Mouse (Mus musculus) forebrain, postnatal 0 days (tissue): ENCODE results near the gene Phactr4. TPM values are rescaled to one million over a fixed set of nuclear protein-coding genes. Genes with fewer than 3 reads are reported as not detected.

Source experiments
- ATAC-seq: fragments of 200-750 bp; cut with Nextera tagmentation; 2 replicates; pipeline ENCODE4 v1.8.0; 2017; ENCODE audit warnings: mild to moderate bottlenecking, moderate library complexity
- DNase-seq: peaks from one replicate; pipeline ENCODE4 v3.0.0-alpha.2; 2015
- H3K27ac ChIP-seq: fragments of 300-500 bp; sonication (generic); 2 replicates; pipeline ENCODE4 v1.5.1; 2014; ENCODE audit warnings: low read depth, mild to moderate bottlenecking, antibody characterized with exemption, low read length, moderate library complexity, mixed read lengths
- H3K27me3 ChIP-seq: fragments of 300-500 bp; sonication (generic); 2 replicates; pipeline ENCODE4 v1.6.1; 2014; ENCODE audit warnings: mild to moderate bottlenecking, low read length, mixed read lengths; ENCODE audit not compliant: insufficient read depth
- H3K36me3 ChIP-seq: fragments of 300-500 bp; sonication (generic); 2 replicates; pipeline ENCODE4 v1.6.1; 2014; ENCODE audit warnings: mild to moderate bottlenecking, moderate library complexity; ENCODE audit not compliant: insufficient read depth
- H3K4me1 ChIP-seq: fragments of 300-500 bp; sonication (generic); 2 replicates; pipeline ENCODE4 v1.6.1; 2014; ENCODE audit warnings: antibody characterized with exemption; ENCODE audit not compliant: insufficient read depth
- H3K4me2 ChIP-seq: fragments of 300-500 bp; sonication (generic); 2 replicates; pipeline ENCODE4 v1.6.1; 2014; ENCODE audit warnings: low read depth, mild to moderate bottlenecking, moderate library complexity
- H3K4me3 ChIP-seq: fragments of 300-500 bp; sonication (generic); 2 replicates; pipeline ENCODE4 v1.5.1; 2014; ENCODE audit warnings: low read depth, low read length, mixed read lengths
- H3K9ac ChIP-seq: fragments of 300-500 bp; sonication (generic); 2 replicates; pipeline ENCODE4 v1.6.1; 2014; ENCODE audit warnings: mild to moderate bottlenecking
- H3K9me3 ChIP-seq: fragments of 300-500 bp; sonication (generic); 2 replicates; pipeline ENCODE4 v1.6.1; 2016; ENCODE audit warnings: low read length
- CTCF ChIP-seq: sonication (generic); IDR thresholded peaks from 2 replicates; pipeline ENCODE4 v1.5.1; 2016; ENCODE audit warnings: antibody characterized with exemption, control low read depth, low read depth
- WGBS: fragments of 180-500 bp; shearing (Covaris S2); extraction: QIAGEN DNeasy Blood & Tissue Kit; methylation state at CpG from one replicate; pipeline ENCODE4 v1.1.7; 2014; 5-methylcytosine and 5-hydroxymethylcytosine counted together
- polyA plus RNA-seq: library from polyadenylated mRNA; unstranded; fragments of >200 nt; fragmentation: Nextera tagmentation; extraction: Ambion mirVana; gene quantifications from 2 replicates; pipeline ENCODE4 v1.2.1, GENCODE M21; 2015
- total RNA-seq: library from RNA; depleted of rRNA; stranded (reverse); fragments of >200 nt; gene quantifications from 2 replicates; pipeline ENCODE4 v1.2.3, GENCODE M21; 2014

Gene Phactr4
- total and polyA plus RNA-seq, 2 experiments from 2014 or later, result 3.2 to 4.9 TPM

DNA sequence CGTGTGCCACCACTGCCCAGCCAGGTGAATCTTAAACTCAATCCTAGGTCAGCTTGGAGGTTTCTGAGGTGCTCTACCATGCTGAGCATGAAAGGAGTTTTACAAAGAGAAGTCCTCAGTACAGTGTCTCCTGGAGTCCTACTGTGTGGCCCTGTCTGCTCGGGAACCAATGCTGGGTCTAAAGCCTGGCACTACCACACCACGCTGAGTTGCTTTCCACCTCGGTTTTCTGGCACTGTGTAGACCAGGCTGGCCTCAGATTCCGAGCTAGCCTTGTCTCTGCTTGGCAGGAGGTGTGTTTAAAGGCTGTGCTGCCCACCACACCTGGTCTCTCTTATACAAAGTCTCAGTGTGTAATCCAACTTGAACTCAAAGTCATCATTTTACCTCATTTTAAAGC, 109.7 kb downstream of the Phactr4 start:
- TF ChIP-seq CTCF, result no peak
- no peaks in the 10 kb centered on the region for H3K27me3 ChIP-seq
- ATAC-seq (no peak), DNase-seq (no peak)
- H3K36me3 ChIP-seq, result peaks cover 48% of the 10 kb centered on the region
- no peaks in the 10 kb centered on the region for H3K9me3 ChIP-seq
- WGBS, result 88% methylated on average over 5 of the region's 5 CpGs
- H3K27ac ChIP-seq, result no peak overlapping the region
- H3K9ac ChIP-seq, result no peak overlapping the region
- H3K4me2 ChIP-seq, result no peak overlapping the region
- peaks cover 12% of the 10 kb centered on the region; the same call in 1 of the 2 replicates for H3K4me1 ChIP-seq
- no peak overlapping the region for H3K4me3 ChIP-seq

DNA sequence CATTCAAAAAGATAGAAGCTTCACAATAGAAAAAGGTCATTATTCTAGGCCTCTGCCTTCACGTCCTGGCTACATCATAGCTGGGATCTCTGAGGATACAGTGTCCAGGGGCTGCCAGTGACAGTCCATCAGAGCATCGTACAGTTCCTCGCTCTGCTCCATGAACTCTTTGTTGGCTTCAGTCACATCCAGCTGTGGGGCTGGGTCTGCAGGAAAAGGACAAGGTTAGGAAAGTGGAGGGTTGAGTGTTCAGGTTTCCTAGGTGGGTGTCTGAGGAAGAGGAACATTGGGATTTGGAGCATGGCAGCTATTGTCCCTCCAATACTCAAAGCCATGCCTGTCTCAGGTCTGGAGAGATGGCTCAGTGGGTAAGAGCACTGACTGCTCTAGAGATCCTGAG, 110.5 kb downstream of the Phactr4 start:
- no peak for ATAC-seq
- H3K9me3 ChIP-seq, result no peaks in the 10 kb centered on the region
- peaks cover 46% of the 10 kb centered on the region for H3K36me3 ChIP-seq
- TF ChIP-seq CTCF, result no peak
- no peaks in the 10 kb centered on the region for H3K27me3 ChIP-seq
- H3K4me2 ChIP-seq, result no peak overlapping the region
- 64% methylated on average over 3 of the region's 3 CpGs for WGBS
- DNase-seq, result no peak
- no peak overlapping the region for H3K4me3 ChIP-seq
- H3K9ac ChIP-seq, result no peak overlapping the region
- H3K4me1 ChIP-seq, result peaks cover 12% of the 10 kb centered on the region; the same call in 1 of the 2 replicates
- H3K27ac ChIP-seq, result no peak overlapping the region

DNA sequence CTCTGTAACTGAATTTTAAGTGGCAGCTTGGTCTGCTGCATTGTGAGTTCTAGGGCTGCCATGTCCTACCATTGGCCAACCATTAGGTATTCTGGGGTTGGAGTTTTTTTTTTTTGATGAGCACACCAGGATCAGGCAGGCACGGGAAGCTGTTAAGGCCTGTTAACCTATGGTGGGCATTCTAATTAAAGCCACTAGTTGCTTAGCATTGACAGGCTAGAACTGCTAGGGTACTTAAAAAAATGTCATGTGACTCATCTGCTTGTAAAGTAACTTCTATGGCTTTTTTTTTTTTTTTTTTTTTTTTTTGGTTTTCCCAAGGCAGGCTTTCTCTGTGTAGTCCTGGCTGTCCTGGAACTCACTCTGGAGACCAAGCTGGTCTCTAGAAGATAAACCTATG, 111.1 kb downstream of the Phactr4 start:
- Histone ChIP-seq H3K4me1 (peaks cover 12% of the 10 kb centered on the region; the same call in 1 of the 2 replicates), H3K4me2 (no peak overlapping the region), H3K36me3 (peaks cover 40% of the 10 kb centered on the region), H3K27ac (no peak overlapping the region), H3K9me3 (no peaks in the 10 kb centered on the region), H3K27me3 (no peaks in the 10 kb centered on the region), H3K9ac (no peak overlapping the region), H3K4me3 (no peak overlapping the region)
- 26% methylated on average over 1 of the region's 1 CpGs for WGBS
- ATAC-seq (no peak), DNase-seq (no peak)
- no peak for TF ChIP-seq CTCF

DNA sequence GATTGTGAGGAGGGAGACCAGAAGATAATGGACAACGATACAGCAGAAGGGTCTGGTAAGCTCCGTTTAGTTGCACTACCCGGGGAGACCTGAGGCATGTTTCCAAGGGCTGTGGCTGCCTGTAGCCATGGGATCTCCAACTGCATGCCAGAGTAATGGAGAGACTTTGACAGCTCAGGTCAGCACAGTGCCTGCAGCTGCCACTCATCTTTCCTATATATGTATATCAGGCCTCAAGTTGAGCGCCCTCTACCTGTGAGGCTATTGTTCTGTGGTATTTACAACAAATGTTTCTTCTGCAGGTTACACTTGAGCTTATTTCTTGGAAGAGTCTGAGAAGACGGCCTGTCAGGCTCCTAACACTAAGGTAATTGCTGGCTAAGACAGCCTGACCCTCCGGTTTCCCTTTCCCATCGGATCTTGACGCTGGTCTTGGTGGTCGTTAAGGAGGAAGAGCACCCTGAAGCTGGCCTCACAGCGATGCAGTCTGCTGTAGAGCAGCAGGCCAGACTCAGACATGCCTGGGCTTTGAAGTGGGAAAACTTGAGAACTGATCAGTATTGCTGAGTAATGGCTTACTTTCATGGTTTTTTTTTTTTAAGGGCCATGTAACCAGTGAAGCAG, 112.3 kb downstream of the Phactr4 start:
- Histone ChIP-seq H3K4me2 (peak overlapping the region; percentile 81), H3K9me3 (no peaks in the 10 kb centered on the region), H3K4me3 (peak overlapping the region; percentile 76), H3K27me3 (no peaks in the 10 kb centered on the region), H3K4me1 (peaks cover 12% of the 10 kb centered on the region; the same call in 1 of the 2 replicates), H3K27ac (peak overlapping the region; percentile 97), H3K36me3 (peaks cover 32% of the 10 kb centered on the region), H3K9ac (peak overlapping the region; percentile 97)
- no peak for ATAC-seq
- TF ChIP-seq CTCF, result peak; percentile 61
- no peak for DNase-seq
- 29% methylated on average over 10 of the region's 10 CpGs for WGBS

DNA sequence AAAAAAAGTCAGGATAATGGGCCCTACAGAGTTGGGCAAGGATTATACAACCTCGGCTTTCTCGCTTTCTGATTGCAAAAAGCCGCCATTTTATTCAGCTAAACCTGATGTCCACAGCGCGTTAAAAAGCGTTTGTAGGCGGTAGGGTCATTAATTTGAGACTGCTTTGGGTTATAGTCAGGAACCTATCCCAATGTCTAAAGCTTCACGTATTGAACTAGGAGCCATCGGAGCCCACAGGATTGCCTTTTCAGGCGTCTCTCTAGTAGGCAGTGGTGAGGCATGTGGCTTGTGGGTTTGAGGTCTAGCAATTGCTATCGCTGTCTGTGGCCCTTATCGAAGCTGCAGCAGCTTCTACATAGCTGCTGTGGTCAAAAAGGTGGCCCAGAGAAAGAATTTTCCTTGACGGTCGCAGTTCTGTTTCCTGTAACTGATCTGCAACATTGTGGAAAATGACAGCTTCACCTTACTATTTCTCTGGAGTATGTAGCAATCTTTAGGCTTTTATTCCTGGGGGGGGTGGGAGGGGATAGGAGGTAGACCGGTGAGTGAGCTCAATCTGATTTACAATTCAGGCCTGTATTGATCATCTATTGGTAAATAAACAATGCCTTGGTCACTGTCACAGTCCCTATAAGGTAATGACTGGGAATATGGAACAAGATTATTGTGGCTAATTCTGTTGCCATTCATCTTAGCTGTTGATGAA, 113.0 kb downstream of the Phactr4 start:
- ATAC-seq, result peak; percentile 32; the same call in 1 of the 2 replicates

DNA sequence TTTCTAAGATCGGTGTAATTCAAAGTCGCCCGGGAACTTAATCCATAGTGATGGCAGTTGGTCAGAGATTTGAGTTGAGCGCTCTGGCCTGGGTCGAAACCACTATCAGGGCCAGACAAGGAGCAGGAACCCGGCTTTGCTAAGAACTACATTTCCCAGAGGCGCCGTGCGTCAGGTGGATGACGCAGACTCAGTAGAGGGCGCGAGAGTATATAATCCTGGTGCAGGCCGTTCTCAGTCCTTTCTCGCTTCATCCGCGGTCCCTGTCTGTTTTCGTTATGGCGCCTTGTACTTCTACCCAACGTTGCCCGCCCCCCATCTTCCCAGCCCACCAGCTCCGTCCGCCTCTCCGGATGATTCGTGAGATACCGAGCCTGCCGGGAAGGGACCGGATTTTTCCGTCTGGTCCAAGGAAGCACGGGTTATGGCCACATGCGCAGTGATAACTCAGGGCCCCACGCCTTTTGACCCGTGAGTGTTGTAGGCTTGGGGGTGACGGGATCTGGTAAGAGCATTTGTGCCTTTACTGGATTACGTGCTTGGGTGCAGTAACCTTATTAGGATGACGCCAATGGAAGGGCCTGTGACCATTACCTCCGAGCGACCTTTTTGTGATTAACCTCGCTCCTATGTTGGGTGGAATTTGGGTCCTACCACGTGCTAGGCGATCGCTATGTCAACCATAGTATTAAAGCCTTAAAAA, 113.7 kb downstream of the Phactr4 start:
- TF ChIP-seq CTCF, result 0 out of 2 replicates have a peak, but pooled peaks have one; percentile 17
- H3K27me3 ChIP-seq, result no peaks in the 10 kb centered on the region
- H3K4me2 ChIP-seq, result peak overlapping the region; percentile 81
- H3K4me1 ChIP-seq, result peaks cover 12% of the 10 kb centered on the region; the same call in 1 of the 2 replicates
- DNase-seq, result peak; percentile 95
- peaks cover 25% of the 10 kb centered on the region for H3K36me3 ChIP-seq
- 1% methylated on average over 41 of the region's 41 CpGs for WGBS
- peak overlapping the region; percentile 97 for H3K27ac ChIP-seq
- no peaks in the 10 kb centered on the region for H3K9me3 ChIP-seq
- peak overlapping the region; percentile 76 for H3K4me3 ChIP-seq
- H3K9ac ChIP-seq, result peak overlapping the region; percentile 97
- ATAC-seq, result peak; percentile 95

More for the DNA sequence above, 113.0 kb downstream of the Phactr4 start:
- Histone ChIP-seq H3K4me1 (peaks cover 12% of the 10 kb centered on the region; the same call in 1 of the 2 replicates), H3K4me3 (peak overlapping the region; percentile 76), H3K27ac (peak overlapping the region; percentile 97), H3K9ac (peak overlapping the region; percentile 97), H3K9me3 (no peaks in the 10 kb centered on the region), H3K36me3 (peaks cover 32% of the 10 kb centered on the region), H3K27me3 (no peaks in the 10 kb centered on the region), H3K4me2 (peak overlapping the region; percentile 81)
- TF ChIP-seq CTCF, result no peak
- peak; percentile 73 for DNase-seq
- WGBS, result 2% methylated on average over 15 of the region's 15 CpGs
